In the genomic region with DNA sequence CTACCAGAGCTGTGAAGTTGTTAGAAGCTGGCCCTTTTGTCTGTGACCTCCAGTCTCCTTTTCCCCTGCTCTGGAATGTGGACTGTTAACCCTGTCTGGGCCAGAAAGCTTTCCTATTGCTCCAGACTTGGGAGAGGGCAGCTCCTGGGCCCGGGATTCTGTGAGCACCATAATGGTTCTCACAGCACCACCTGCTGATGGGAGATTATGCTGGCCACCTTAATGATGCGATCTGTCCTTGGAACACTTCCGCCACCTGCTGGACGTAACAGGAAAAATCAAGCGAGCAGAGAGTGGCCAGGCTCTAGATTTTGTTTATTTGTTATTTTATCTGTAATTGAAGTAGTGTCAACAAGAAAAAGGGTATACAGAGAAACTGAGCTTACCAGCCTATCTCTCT, we compare ENCODE assay signal across 7 mouse cellular contexts. TPM values are rescaled to one million over a fixed set of nuclear protein-coding genes. Genes with fewer than 3 reads are reported as not detected.
DNase-seq lines count a peak whose midpoint lies in the region; ATAC-seq and TF ChIP-seq lines count a peak whose summit lies in the region.

No protein-coding gene starts in this region.

- TF ChIP-seq CTCF in intestine, postnatal 0 days (IDR thresholded peaks at IDR 0.05; ENCODE audit: low read depth), result peak; percentile 99
- TF ChIP-seq CTCF in spleen, adult 2 months (IDR thresholded peaks at IDR 0.05; ENCODE audit: extremely low read depth, insufficient read depth, insufficient read length, insufficient replicate concordance), result peak; percentile 94; the same call in 1 of the 2 replicates

- peak; percentile 76 for DNase-seq in adrenal gland, postnatal 25 days
- DNase-seq in embryo, embryonic 9.5 days (ENCODE audit: extremely low spot score), result peak; percentile 86
- DNase-seq in left cerebral cortex, postnatal 36 days (ENCODE audit: low spot score in 2 of 2), result peak; percentile 75 to 80
- DNase-seq in midbrain, embryonic 14.5 days, result peak; percentile 94
- DNase-seq in spleen, adult 2 months (ENCODE audit: low read depth in 1 of 2, low spot score in 2 of 2), result peak; percentile 58 to 73

- ATAC-seq in granulocyte monocyte progenitor cell, adult 5-6 weeks (replicated peaks; ENCODE audit: poor library complexity, severe bottlenecking), result peak; percentile 55
- ATAC-seq in intestine, postnatal 0 days, result peak; percentile 32; the same call in 1 of the 2 replicates
- no peak for ATAC-seq in midbrain, embryonic 14.5 days (ENCODE audit: low FRiP score, low TSS enrichment)

- intact Hi-C loops in left cerebral cortex, postnatal 36 days (cut with DNase I), result loop anchor here (1.0 to 5.0 kb wide), 2 partner anchors 49 to 156 kb away; no protein-coding TSS in a partner anchor

- peaks cover 37% of the 10 kb centered on the region for H3K27me3 ChIP-seq in intestine, postnatal 0 days (replicated peaks; ENCODE audit: control insufficient read depth, insufficient read depth, low read length)
- H3K27me3 ChIP-seq in midbrain, embryonic 14.5 days (ENCODE audit: control insufficient read depth, insufficient read depth, low read length), result peaks cover 22% of the 10 kb centered on the region
- peaks cover 10% of the 10 kb centered on the region for H3K27me3 ChIP-seq in spleen, adult 2 months (ENCODE audit: control insufficient read depth, insufficient read depth, low read length)

- no peak overlapping the region for H3K9ac ChIP-seq in intestine, postnatal 0 days (ENCODE audit: low read depth, low read length)
- no peak overlapping the region for H3K9ac ChIP-seq in midbrain, embryonic 14.5 days (replicated peaks; ENCODE audit: low read length)

- H3K4me3 ChIP-seq in intestine, postnatal 0 days (ENCODE audit: low read depth, low read length), result no peak overlapping the region
- no peak overlapping the region for H3K4me3 ChIP-seq in midbrain, embryonic 14.5 days (replicated peaks; ENCODE audit: low read depth, low read length)
- no peak overlapping the region for H3K4me3 ChIP-seq in spleen, adult 2 months (ENCODE audit: extremely low read depth, insufficient read depth, insufficient read length)

- H3K9me3 ChIP-seq in intestine, postnatal 0 days (ENCODE audit: control insufficient read depth), result no peaks in the 10 kb centered on the region
- H3K9me3 ChIP-seq in midbrain, embryonic 14.5 days (ENCODE audit: control insufficient read depth, low read length), result no peaks in the 10 kb centered on the region

- H3K27ac ChIP-seq in intestine, postnatal 0 days (ENCODE audit: low read depth, low read length), result no peak overlapping the region
- no peak overlapping the region for H3K27ac ChIP-seq in midbrain, embryonic 14.5 days (replicated peaks; ENCODE audit: low read depth, low read length)
- no peak overlapping the region for H3K27ac ChIP-seq in spleen, adult 2 months (ENCODE audit: insufficient read depth, low read length)

- peaks cover 15% of the 10 kb centered on the region for H3K36me3 ChIP-seq in intestine, postnatal 0 days (ENCODE audit: control insufficient read depth, insufficient read depth)
- no peaks in the 10 kb centered on the region; the same call in 1 of the 2 replicates for H3K36me3 ChIP-seq in midbrain, embryonic 14.5 days (ENCODE audit: control insufficient read depth, insufficient read depth, low read length)
- no peaks in the 10 kb centered on the region for H3K36me3 ChIP-seq in spleen, adult 2 months (ENCODE audit: control insufficient read depth, insufficient read depth, low read length)

- 0% methylated on average over 5 of the region's 5 CpGs for WGBS in intestine, postnatal 0 days
- WGBS in midbrain, embryonic 14.5 days, result under 1% methylated on average over 5 of the region's 5 CpGs
- WGBS in spleen, adult 2 months, result 0% methylated on average over 5 of the region's 5 CpGs

- H3K4me2 ChIP-seq in intestine, postnatal 0 days (replicated peaks; ENCODE audit: low read depth), result no peak overlapping the region
- no peak overlapping the region for H3K4me2 ChIP-seq in midbrain, embryonic 14.5 days (ENCODE audit: low read length)

- H3K4me1 ChIP-seq in intestine, postnatal 0 days (replicated peaks; ENCODE audit: control insufficient read depth, insufficient read depth, low read length), result no peaks in the 10 kb centered on the region; the same call in 1 of the 2 replicates
- 0 out of 2 replicates have a peak, but pooled peaks cover 2% of the 10 kb centered on the region for H3K4me1 ChIP-seq in midbrain, embryonic 14.5 days (ENCODE audit: control insufficient read depth, insufficient read depth, low read length)
- peaks cover 10% of the 10 kb centered on the region for H3K4me1 ChIP-seq in spleen, adult 2 months (ENCODE audit: control insufficient read depth, insufficient read depth, insufficient read length)

- no peak for TF ChIP-seq POLR2A in spleen, adult 2 months (IDR thresholded peaks at IDR 0.05; ENCODE audit: low read depth, low read length)

RNA-seq across cellular contexts. Expression of gene Sost, which starts 2.0 kb away (rescaled TPM):
- total RNA-seq in adrenal gland, postnatal 25 days (2021), result not detected in 2 replicates
- not detected in 2 replicates for total RNA-seq in granulocyte monocyte progenitor cell, adult 5-6 weeks (2014; fragmentation: Nextera tagmentation)
- not detected in 2 replicates for total RNA-seq in granulocyte monocyte progenitor cell, adult 5-6 weeks (2017)
- polyA plus RNA-seq in intestine, postnatal 0 days (2015; fragmentation: Nextera tagmentation; extraction: Ambion mirVana), result not detected in 2 replicates
- under 1 TPM in 1 of 2 experiments, not detected in 1; 0.15 TPM for total RNA-seq in left cerebral cortex, postnatal 36 days (2021)
- polyA plus RNA-seq in midbrain, embryonic 14.5 days (2014; fragmentation: Nextera tagmentation; extraction: Ambion mirVana), result not detected in 2 replicates
- polyA plus RNA-seq in spleen, adult 2 months (2012; rRNA removed), result 0.05 and 0.20 TPM in 2 replicates

RNA-seq across cellular contexts. Expression of gene Cfap97d1, which starts 15.3 kb away (rescaled TPM):
- total RNA-seq in adrenal gland, postnatal 25 days (2021), result not detected in 2 replicates
- total RNA-seq in granulocyte monocyte progenitor cell, adult 5-6 weeks (2014; fragmentation: Nextera tagmentation), result not detected in 2 replicates
- total RNA-seq in granulocyte monocyte progenitor cell, adult 5-6 weeks (2017), result not detected in 2 replicates
- polyA plus RNA-seq in intestine, postnatal 0 days (2015; fragmentation: Nextera tagmentation; extraction: Ambion mirVana), result not detected in 2 replicates
- not detected for total RNA-seq in left cerebral cortex, postnatal 36 days (2021)
- polyA plus RNA-seq in midbrain, embryonic 14.5 days (2014; fragmentation: Nextera tagmentation; extraction: Ambion mirVana), result not detected in 2 replicates
- polyA plus RNA-seq in spleen, adult 2 months (2012; rRNA removed), result not detected in 2 replicates

RNA-seq across cellular contexts. Expression of gene Dusp3, which starts 18.0 kb away (rescaled TPM):
- 77.9 and 78.9 TPM in 2 replicates for total RNA-seq in adrenal gland, postnatal 25 days (2021)
- total RNA-seq in granulocyte monocyte progenitor cell, adult 5-6 weeks (2014; fragmentation: Nextera tagmentation), result 3.9 and 4.3 TPM in 2 replicates
- total RNA-seq in granulocyte monocyte progenitor cell, adult 5-6 weeks (2017), result 0.95 and 1.1 TPM in 2 replicates
- 49.9 and 53.5 TPM in 2 replicates for polyA plus RNA-seq in intestine, postnatal 0 days (2015; fragmentation: Nextera tagmentation; extraction: Ambion mirVana)
- 100 to 1,000 TPM; 201 to 252 TPM for total RNA-seq in left cerebral cortex, postnatal 36 days (2021)
- polyA plus RNA-seq in midbrain, embryonic 14.5 days (2014; fragmentation: Nextera tagmentation; extraction: Ambion mirVana), result 16.5 and 17.2 TPM in 2 replicates
- 46.5 and 65.0 TPM in 2 replicates for polyA plus RNA-seq in spleen, adult 2 months (2012; rRNA removed)

RNA-seq across cellular contexts. Expression of gene Mpp3, which starts 59.5 kb away (rescaled TPM):
- total RNA-seq in adrenal gland, postnatal 25 days (2021), result 10.4 and 12.6 TPM in 2 replicates
- total RNA-seq in granulocyte monocyte progenitor cell, adult 5-6 weeks (2014; fragmentation: Nextera tagmentation), result not detected in 2 replicates
- not detected in 2 replicates for total RNA-seq in granulocyte monocyte progenitor cell, adult 5-6 weeks (2017)
- polyA plus RNA-seq in intestine, postnatal 0 days (2015; fragmentation: Nextera tagmentation; extraction: Ambion mirVana), result 8.1 and 8.6 TPM in 2 replicates
- total RNA-seq in left cerebral cortex, postnatal 36 days (2021), result 10 to 100 TPM; 69.0 to 85.2 TPM
- 45.4 and 54.2 TPM in 2 replicates for polyA plus RNA-seq in midbrain, embryonic 14.5 days (2014; fragmentation: Nextera tagmentation; extraction: Ambion mirVana)
- 2.1 and 2.7 TPM in 2 replicates for polyA plus RNA-seq in spleen, adult 2 months (2012; rRNA removed)

Comparison
In these comparisons a context has a peak if more than half of its experiments do, and no peak if none do; other contexts are left out.
1. RNA of gene Dusp3, which starts 18.0 kb away (total RNA-seq): 201 to 252 TPM in left cerebral cortex, postnatal 36 days and 77.9 to 78.9 TPM in adrenal gland, postnatal 25 days; 0.95 to 4.3 TPM in granulocyte monocyte progenitor cell, adult 5-6 weeks; every median in the first group is over 10 times any median in the second.
2. Peak in every context shown above with its lines, with median percentiles within 50 percentile points of each other: DNase-seq.